Mouse (Mus musculus) layer of hippocampus, adult 8-10 months (tissue): ENCODE measurements around the gene Grik3. TPM values are rescaled to one million over a fixed set of nuclear protein-coding genes. Genes with fewer than 3 reads are reported as not detected.

Experiments
- DNase-seq, 2 experiments: peaks; one replicate each; pipeline ENCODE4 v3.0.0; 2022; ENCODE audit warnings: low spot score in 2 of 2
- total RNA-seq, 4 experiments: library from RNA; stranded (reverse); gene quantifications; 2 replicates each; pipeline ENCODE4 v1.2.4; 2022

The Grik3 gene
- total RNA-seq, 4 experiments from 2014 or later = 24.6 to 30.4 (median 26.8) TPM

GRCm38 (mm10) chr4:125491505-125492121, 1.1 kb downstream of the Grik3 start:
- DNase-seq = no peak

GRCm38 (mm10) chr4:125492122-125492505, 1.6 kb downstream of the Grik3 start:
- DNase-seq = no peak

GRCm38 (mm10) chr4:125492706-125493105, 2.2 kb downstream of the Grik3 start:
- DNase-seq = no peak

- no peak for DNase-seq
Measured at GRCm38 (mm10) chr4:125493124-125493523, 2.6 kb downstream of the Grik3 start.

- DNase-seq = no peak
Measured at GRCm38 (mm10) chr4:125495477-125495876, 5.0 kb downstream of the Grik3 start.

- DNase-seq = no peak
Measured at GRCm38 (mm10) chr4:125497001-125497400, 6.5 kb downstream of the Grik3 start.

GRCm38 (mm10) chr4:125497471-125497870, 7.0 kb downstream of the Grik3 start:
- no peak for DNase-seq

GRCm38 (mm10) chr4:125498866-125499265, 8.4 kb downstream of the Grik3 start:
- no peak for DNase-seq

GRCm38 (mm10) chr4:125502861-125503260, 12.4 kb downstream of the Grik3 start:
- DNase-seq = no peak

- no peak for DNase-seq
Measured at GRCm38 (mm10) chr4:125512434-125512833, 21.9 kb downstream of the Grik3 start.

- no peak for DNase-seq
Measured at GRCm38 (mm10) chr4:125515646-125516045, 25.1 kb downstream of the Grik3 start.

GRCm38 (mm10) chr4:125516612-125517011, 26.1 kb downstream of the Grik3 start:
- DNase-seq = no peak

- no peak for DNase-seq
Measured at GRCm38 (mm10) chr4:125518861-125519260, 28.4 kb downstream of the Grik3 start.

GRCm38 (mm10) chr4:125522931-125523330, 32.4 kb downstream of the Grik3 start:
- no peak for DNase-seq

GRCm38 (mm10) chr4:125525266-125525665, 34.8 kb downstream of the Grik3 start:
- no peak for DNase-seq

GRCm38 (mm10) chr4:125526425-125526824, 35.9 kb downstream of the Grik3 start:
- DNase-seq = no peak

GRCm38 (mm10) chr4:125533965-125534364, 43.5 kb downstream of the Grik3 start:
- no peak for DNase-seq

GRCm38 (mm10) chr4:125534449-125534848, 43.9 kb downstream of the Grik3 start:
- no peak for DNase-seq

- no peak for DNase-seq
Measured at GRCm38 (mm10) chr4:125534991-125535401, 44.5 kb downstream of the Grik3 start.

GRCm38 (mm10) chr4:125535465-125535864, 45.0 kb downstream of the Grik3 start:
- no peak for DNase-seq

GRCm38 (mm10) chr4:125535977-125536376, 45.5 kb downstream of the Grik3 start:
- no peak for DNase-seq

GRCm38 (mm10) chr4:125538301-125538965, 47.9 kb downstream of the Grik3 start:
- no peak for DNase-seq

GRCm38 (mm10) chr4:125539617-125540016, 49.1 kb downstream of the Grik3 start:
- DNase-seq = no peak
